Mouse (Mus musculus) hindbrain, embryonic 11.5 days (tissue): Measurements from ENCODE around the gene Eng. TPM values are rescaled to one million over a fixed set of nuclear protein-coding genes. Genes with fewer than 3 reads are reported as not detected.
A peak's percentile ranks its signal among the peaks of the same experiment; 100 is the strongest.

Experiments used
- ATAC-seq: fragments of 200-750 bp; cut with Nextera tagmentation; 2 replicates; pipeline ENCODE4 v1.8.0; 2017; ENCODE audit warnings: mild to moderate bottlenecking, moderate TSS enrichment, moderate library complexity; ENCODE audit not compliant: low FRiP score
- DNase-seq: peaks from one replicate; pipeline ENCODE4 v3.0.0-alpha.2; 2015; ENCODE audit warnings: low spot score
- H3K27ac ChIP-seq: fragments of 300-500 bp; sonication (generic); 2 replicates; pipeline ENCODE4 v1.5.1; 2014; ENCODE audit warnings: mild to moderate bottlenecking, low read depth, low read length
- H3K27me3 ChIP-seq: fragments of 300-500 bp; sonication (generic); 2 replicates; pipeline ENCODE4 v1.6.1; 2014; ENCODE audit warnings: mild to moderate bottlenecking, low read length, moderate library complexity, mixed read lengths; ENCODE audit not compliant: control insufficient read depth, insufficient read depth
- H3K36me3 ChIP-seq: fragments of 300-500 bp; sonication (generic); 2 replicates; pipeline ENCODE4 v1.6.1; 2014; ENCODE audit warnings: mild to moderate bottlenecking, low read length, moderate library complexity, mixed read lengths; ENCODE audit not compliant: control insufficient read depth, insufficient read depth
- H3K4me1 ChIP-seq: fragments of 300-500 bp; sonication (generic); replicated peaks from 2 replicates; pipeline ENCODE4 v1.6.1; 2014; ENCODE audit warnings: low read length, mixed read lengths; ENCODE audit not compliant: control insufficient read depth, insufficient read depth
- H3K4me2 ChIP-seq: fragments of 300-500 bp; sonication (generic); replicated peaks from 2 replicates; pipeline ENCODE4 v1.6.1; 2014; ENCODE audit warnings: mild to moderate bottlenecking, low read depth, low read length
- H3K4me3 ChIP-seq: fragments of 300-500 bp; sonication (generic); 2 replicates; pipeline ENCODE4 v1.5.1; 2014; ENCODE audit warnings: low read depth, low read length
- H3K9ac ChIP-seq: fragments of 300-500 bp; sonication (generic); 2 replicates; pipeline ENCODE4 v1.6.1; 2014; ENCODE audit warnings: low read depth, low read length
- H3K9me3 ChIP-seq: fragments of 300-500 bp; sonication (generic); 2 replicates; pipeline ENCODE4 v1.6.1; 2016; ENCODE audit warnings: low read length; ENCODE audit not compliant: control insufficient read depth
- WGBS: fragments of 180-500 bp; shearing (Covaris S2); extraction: QIAGEN DNeasy Blood & Tissue Kit; methylation state at CpG from one replicate; pipeline ENCODE4 v1.1.7; 2014; 5-methylcytosine and 5-hydroxymethylcytosine counted together
- polyA plus RNA-seq: library from polyadenylated mRNA; unstranded; fragments of >200 nt; fragmentation: Nextera tagmentation; extraction: Ambion mirVana; gene quantifications from 2 replicates; pipeline ENCODE4 v1.2.1, GENCODE M21; 2014

Eng gene
- polyA plus RNA-seq, 1 experiment from 2014 or later = 23.1 TPM

GRCm38 (mm10) chr2:32604631-32605030 lies 41.8 kb upstream of the Eng start:
- H3K36me3 ChIP-seq = no peaks in the 10 kb centered on the region
- no peaks in the 10 kb centered on the region for H3K9me3 ChIP-seq
- H3K4me2 ChIP-seq = no peak overlapping the region
- H3K4me3 ChIP-seq = no peak overlapping the region
- no peak overlapping the region for H3K9ac ChIP-seq
- ATAC-seq (no peak), DNase-seq (no peak)
- H3K4me1 ChIP-seq = peaks cover 5% of the 10 kb centered on the region; the same call in 1 of the 2 replicates
- WGBS = 55% methylated on average over 10 of the region's 10 CpGs
- peaks cover 4% of the 10 kb centered on the region; the same call in 1 of the 2 replicates for H3K27me3 ChIP-seq
- no peak overlapping the region for H3K27ac ChIP-seq

- H3K9ac ChIP-seq = peak overlapping the region; percentile 78
- no peak overlapping the region for H3K27ac ChIP-seq
- H3K27me3 ChIP-seq = peaks cover 4% of the 10 kb centered on the region; the same call in 1 of the 2 replicates
- no peaks in the 10 kb centered on the region for H3K36me3 ChIP-seq
- ATAC-seq (peak; percentile 80), DNase-seq (peak; percentile 93)
- H3K9me3 ChIP-seq = no peaks in the 10 kb centered on the region
- peaks cover 7% of the 10 kb centered on the region; the same call in 1 of the 2 replicates for H3K4me1 ChIP-seq
- peak overlapping the region; percentile 68 for H3K4me3 ChIP-seq
- 20% methylated on average over 31 of the region's 55 CpGs for WGBS
- H3K4me2 ChIP-seq = peak overlapping the region; percentile 91
These were observed 39.9 kb upstream of the Eng start for GRCm38 (mm10) chr2:32606161-32607142.

GRCm38 (mm10) chr2:32607262-32607947 lies 39.0 kb upstream of the Eng start:
- peak overlapping the region; percentile 68 for H3K4me3 ChIP-seq
- 4% methylated on average over 32 of the region's 34 CpGs for WGBS
- H3K4me1 ChIP-seq = peaks cover 7% of the 10 kb centered on the region; the same call in 1 of the 2 replicates
- H3K27me3 ChIP-seq = peaks cover 4% of the 10 kb centered on the region; the same call in 1 of the 2 replicates
- ATAC-seq (peak; percentile 38; the same call in 1 of the 2 replicates), DNase-seq (peak; percentile 62)
- no peak overlapping the region for H3K27ac ChIP-seq
- no peaks in the 10 kb centered on the region for H3K9me3 ChIP-seq
- no peaks in the 10 kb centered on the region for H3K36me3 ChIP-seq
- peak overlapping the region; percentile 78 for H3K9ac ChIP-seq
- H3K4me2 ChIP-seq = peak overlapping the region; percentile 91

GRCm38 (mm10) chr2:32608141-32608777 lies 38.1 kb upstream of the Eng start:
- Histone ChIP-seq H3K9me3 (no peaks in the 10 kb centered on the region), H3K4me1 (peaks cover 7% of the 10 kb centered on the region; the same call in 1 of the 2 replicates), H3K27me3 (peaks cover 4% of the 10 kb centered on the region; the same call in 1 of the 2 replicates), H3K9ac (0 out of 2 replicates have a peak overlapping the region, but pooled peaks have one; percentile 4), H3K4me2 (peak overlapping the region; percentile 25), H3K27ac (no peak overlapping the region), H3K36me3 (no peaks in the 10 kb centered on the region), H3K4me3 (0 out of 2 replicates have a peak overlapping the region, but pooled peaks have one; percentile 12)
- DNase-seq = peak; percentile 61
- peak; percentile 38; the same call in 1 of the 2 replicates for ATAC-seq
- WGBS = 7% methylated on average over 25 of the region's 25 CpGs

- Histone ChIP-seq H3K4me2 (peak overlapping the region; percentile 25), H3K36me3 (no peaks in the 10 kb centered on the region), H3K9me3 (no peaks in the 10 kb centered on the region), H3K9ac (0 out of 2 replicates have a peak overlapping the region, but pooled peaks have one; percentile 4), H3K27ac (no peak overlapping the region), H3K4me3 (no peak overlapping the region), H3K4me1 (peaks cover 7% of the 10 kb centered on the region; the same call in 1 of the 2 replicates), H3K27me3 (peaks cover 4% of the 10 kb centered on the region; the same call in 1 of the 2 replicates)
- 34% methylated on average over 18 of the region's 18 CpGs for WGBS
- no peak for ATAC-seq
- no peak for DNase-seq
These were observed 37.5 kb upstream of the Eng start for GRCm38 (mm10) chr2:32608778-32609435.

- H3K4me1 ChIP-seq = peaks cover 7% of the 10 kb centered on the region; the same call in 1 of the 2 replicates
- no peak for ATAC-seq
These were observed 35.7 kb upstream of the Eng start for GRCm38 (mm10) chr2:32610610-32611229.

GRCm38 (mm10) chr2:32612274-32612673 lies 34.1 kb upstream of the Eng start:
- H3K9me3 ChIP-seq = no peaks in the 10 kb centered on the region
- peaks cover 4% of the 10 kb centered on the region; the same call in 1 of the 2 replicates for H3K27me3 ChIP-seq
- no peak overlapping the region for H3K4me3 ChIP-seq
- H3K27ac ChIP-seq = no peak overlapping the region
- ATAC-seq (no peak), DNase-seq (no peak)
- H3K9ac ChIP-seq = no peak overlapping the region
- peaks cover 7% of the 10 kb centered on the region; the same call in 1 of the 2 replicates for H3K4me1 ChIP-seq
- H3K4me2 ChIP-seq = no peak overlapping the region
- WGBS = 63% methylated on average over 26 of the region's 26 CpGs
- no peaks in the 10 kb centered on the region for H3K36me3 ChIP-seq

More at GRCm38 (mm10) chr2:32610610-32611229, 35.7 kb upstream of the Eng start:
- no peak overlapping the region for H3K9ac ChIP-seq
- peak; percentile 64 for DNase-seq
- H3K27me3 ChIP-seq = peaks cover 4% of the 10 kb centered on the region; the same call in 1 of the 2 replicates
- no peaks in the 10 kb centered on the region for H3K36me3 ChIP-seq
- no peaks in the 10 kb centered on the region for H3K9me3 ChIP-seq
- H3K27ac ChIP-seq = no peak overlapping the region
- H3K4me3 ChIP-seq = peak overlapping the region; percentile 15
- 21% methylated on average over 23 of the region's 23 CpGs for WGBS
- peak overlapping the region; percentile 34 for H3K4me2 ChIP-seq
